Mouse (Mus musculus): ENCODE measurements around the gene Drd3.

DNA sequence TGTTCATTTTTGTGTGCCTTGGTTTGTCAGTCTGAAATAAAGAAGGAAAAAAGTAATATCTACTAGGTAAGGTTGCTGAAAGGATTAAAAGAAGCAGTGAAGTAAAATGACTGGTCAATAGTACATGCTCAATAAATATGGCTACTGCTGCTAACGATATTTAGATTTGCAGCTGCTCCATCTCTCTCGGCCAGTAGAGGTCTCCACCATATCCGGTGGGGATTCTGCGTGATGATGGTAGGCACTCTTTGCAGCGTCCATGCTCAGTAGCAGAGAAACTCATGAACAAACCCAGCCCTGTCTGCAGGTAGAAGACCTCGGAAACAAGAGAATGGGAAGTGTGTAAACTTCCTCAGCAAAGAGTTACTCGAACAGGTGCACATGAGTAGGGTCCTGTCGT, 926 bp upstream of the Drd3 start:
- TF ChIP-seq CTCF (IDR thresholded peaks at IDR 0.05; ENCODE audit: borderline replicate concordance, insufficient read depth, low read depth, low read length) (no peak), POLR2A (IDR thresholded peaks at IDR 0.05; ENCODE audit: borderline replicate concordance, insufficient read depth, low read length) (no peak)

Measured in cerebellum, adult 2 months (tissue).